Mouse (Mus musculus) bone marrow, adult 2 months (tissue): ENCODE data around the gene Hba-x. TPM values are rescaled to one million over a fixed set of nuclear protein-coding genes. Genes with fewer than 3 reads are reported as not detected.
A peak's percentile ranks its signal among the peaks of the same experiment; 100 is the strongest.

Experiments
- H3K27ac ChIP-seq: fragments of 200-500 bp; 2 replicates; pipeline ENCODE4 v1.5.1; 2012; ENCODE audit warnings: low read depth, mild to moderate bottlenecking, control low read depth, inconsistent platforms, low read length; ENCODE audit not compliant: control insufficient read depth, poor library complexity, insufficient read depth
- H3K4me1 ChIP-seq: fragments of 200-500 bp; 2 replicates; pipeline ENCODE4 v1.6.1; 2011; ENCODE audit warnings: low read length; ENCODE audit not compliant: control insufficient read depth, insufficient read depth
- H3K4me3 ChIP-seq: fragments of 200-500 bp; replicated peaks from 2 replicates; pipeline ENCODE3; 2011; ENCODE audit warnings: mild to moderate bottlenecking, low read depth, low read length, control low read depth; ENCODE audit not compliant: control insufficient read depth
- CTCF ChIP-seq: fragments of 200-500 bp; IDR thresholded peaks from 2 replicates; pipeline ENCODE4 v1.5.1; 2011; ENCODE audit warnings: low read length, control low read depth; ENCODE audit not compliant: control insufficient read depth, insufficient read depth
- POLR2A ChIP-seq: fragments of 200-500 bp; IDR thresholded peaks from 2 replicates; pipeline ENCODE4 v1.6.1; 2011; ENCODE audit warnings: low read depth, mild to moderate bottlenecking, control low read depth, low read length, borderline replicate concordance; ENCODE audit not compliant: control insufficient read depth
- WGBS: fragments of 180-500 bp; shearing (Covaris S2); methylation state at CpG from one replicate; pipeline ENCODE4 v1.1.7; 2018; 5-methylcytosine and 5-hydroxymethylcytosine counted together
- polyA plus RNA-seq: library from polyadenylated mRNA; stranded (reverse); fragments of >200 nt; gene quantifications from 2 replicates; pipeline ENCODE4 v1.2.4, GENCODE M21; 2011; ENCODE audit warnings: low replicate concordance; ENCODE audit not compliant: missing spikeins, insufficient read depth, insufficient read length

The Hba-x gene
- polyA plus RNA-seq, 1 experiment = 2.6 TPM

GRCm38 (mm10) chr11:32243205-32243955 is 32.8 kb upstream of the Hba-x start:
- Histone ChIP-seq H3K4me3 (no peak overlapping the region), H3K4me1 (peaks cover 5% of the 10 kb centered on the region), H3K27ac (peak overlapping the region; percentile 81)
- TF ChIP-seq POLR2A (no peak), CTCF (no peak)
- 85% methylated on average over 7 of the region's 7 CpGs for WGBS

GRCm38 (mm10) chr11:32244064-32244463 is 32.1 kb upstream of the Hba-x start:
- Histone ChIP-seq H3K4me3 (no peak overlapping the region), H3K4me1 (peaks cover 6% of the 10 kb centered on the region), H3K27ac (peak overlapping the region; percentile 81)
- 93% methylated on average over 3 of the region's 3 CpGs for WGBS
- TF ChIP-seq POLR2A = no peak
- TF ChIP-seq CTCF = no peak

DNA sequence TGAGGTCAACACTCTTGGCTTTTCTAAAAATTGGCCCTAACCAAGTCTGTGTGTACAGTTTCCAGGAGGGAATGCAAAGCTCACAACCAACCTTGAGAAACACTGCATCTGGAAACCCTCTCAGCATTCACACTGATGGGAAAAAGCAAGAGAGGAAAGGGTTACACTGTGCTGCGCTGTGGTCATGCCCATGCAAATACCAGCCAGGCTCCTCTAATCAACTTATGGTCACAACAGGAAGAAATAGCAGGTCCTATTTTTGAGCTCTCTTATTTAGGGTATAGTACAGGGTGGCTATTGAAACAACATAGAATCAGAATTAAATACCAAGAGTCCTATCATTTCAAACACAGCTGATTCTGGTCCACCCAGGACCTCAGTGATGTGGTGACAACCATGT is 31.6 kb upstream of the Hba-x start:
- Histone ChIP-seq H3K4me1 (peaks cover 6% of the 10 kb centered on the region), H3K27ac (peak overlapping the region; percentile 81), H3K4me3 (no peak overlapping the region)
- TF ChIP-seq CTCF (no peak), POLR2A (no peak)
- WGBS = 60% methylated on average over 1 of the region's 1 CpGs

DNA sequence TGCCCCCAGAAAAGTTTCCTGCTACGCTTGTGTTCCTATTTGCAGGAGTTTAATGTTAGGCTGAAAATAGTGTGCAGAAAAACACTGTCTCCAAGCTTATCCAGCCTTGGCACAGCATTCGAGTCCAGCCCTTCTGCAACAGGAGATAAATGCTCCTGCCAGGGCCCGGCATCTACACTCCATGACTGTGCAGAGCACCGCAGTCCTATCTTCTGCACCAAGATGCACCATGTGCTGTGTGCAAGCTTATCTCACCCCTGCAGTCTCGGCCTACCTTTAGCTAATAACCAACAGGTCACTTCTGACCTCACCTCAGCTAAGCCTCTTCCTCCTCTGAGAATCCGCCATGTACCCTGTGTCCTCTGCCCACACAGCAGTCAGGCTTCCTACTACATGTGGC is 30.6 kb upstream of the Hba-x start:
- Histone ChIP-seq H3K4me3 (no peak overlapping the region), H3K4me1 (peaks cover 8% of the 10 kb centered on the region), H3K27ac (peak overlapping the region; percentile 81)
- 58% methylated on average over 6 of the region's 6 CpGs for WGBS
- no peak for TF ChIP-seq POLR2A
- no peak for TF ChIP-seq CTCF

DNA sequence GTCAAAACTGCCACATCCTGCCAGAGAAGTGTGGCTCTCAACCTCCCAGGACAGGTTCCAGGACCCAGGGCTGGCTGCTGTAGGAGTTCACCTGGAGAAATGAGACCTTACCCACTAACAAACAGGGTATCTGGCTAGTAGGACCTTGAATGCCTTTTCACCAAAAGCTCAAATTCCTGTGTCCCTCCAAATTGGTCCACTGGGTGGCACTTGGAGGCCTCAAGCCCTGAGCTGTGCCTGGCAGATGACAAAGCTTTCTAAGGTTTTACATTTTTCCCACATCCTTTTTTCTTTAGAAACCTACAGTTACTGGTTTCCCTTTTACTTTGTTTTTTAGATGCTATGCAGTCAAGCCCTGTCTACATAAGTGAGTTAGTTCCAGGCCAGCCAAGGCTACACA is 29.1 kb upstream of the Hba-x start:
- TF ChIP-seq CTCF = peak; percentile 48; the same call in 1 of the 2 replicates
- no peak for TF ChIP-seq POLR2A
- H3K4me1 ChIP-seq = peaks cover 8% of the 10 kb centered on the region
- H3K27ac ChIP-seq = peak overlapping the region; percentile 81
- no peak overlapping the region for H3K4me3 ChIP-seq

GRCm38 (mm10) chr11:32248350-32248749 is 27.9 kb upstream of the Hba-x start:
- peaks cover 4% of the 10 kb centered on the region for H3K4me1 ChIP-seq
- H3K4me3 ChIP-seq = no peak overlapping the region
- WGBS = 72% methylated on average over 3 of the region's 3 CpGs
- TF ChIP-seq CTCF (no peak), POLR2A (no peak)
- H3K27ac ChIP-seq = peak overlapping the region; percentile 26; the same call in 1 of the 2 replicates

GRCm38 (mm10) chr11:32250880-32251763 is 25.1 kb upstream of the Hba-x start:
- Histone ChIP-seq H3K4me3 (no peak overlapping the region), H3K4me1 (peaks cover 7% of the 10 kb centered on the region), H3K27ac (peak overlapping the region; percentile 89)
- 77% methylated on average over 8 of the region's 8 CpGs for WGBS
- TF ChIP-seq POLR2A (no peak), CTCF (no peak)

GRCm38 (mm10) chr11:32253121-32253520 is 23.1 kb upstream of the Hba-x start:
- Histone ChIP-seq H3K27ac (no peak overlapping the region), H3K4me1 (peaks cover 8% of the 10 kb centered on the region), H3K4me3 (no peak overlapping the region)
- 100% methylated on average over 1 of the region's 1 CpGs for WGBS
- TF ChIP-seq POLR2A (no peak), CTCF (no peak)
